Mouse (Mus musculus) lung, embryonic 14.5 days (tissue): Measurements from ENCODE around the gene Wdr19. TPM values are rescaled to one million over a fixed set of nuclear protein-coding genes. Genes with fewer than 3 reads are reported as not detected.

Experiments
- ATAC-seq: fragments of 200-750 bp; cut with Nextera tagmentation; 2 replicates; pipeline ENCODE4 v1.8.0; 2017; ENCODE audit warnings: mild to moderate bottlenecking, moderate TSS enrichment, moderate library complexity; ENCODE audit not compliant: insufficient read depth
- DNase-seq: peaks from one replicate; pipeline ENCODE4 v3.0.0-alpha.2; 2015
- H3K27ac ChIP-seq: fragments of 300-500 bp; sonication (generic); 2 replicates; pipeline ENCODE4 v1.5.1; 2014; ENCODE audit warnings: low read depth, mild to moderate bottlenecking, moderate library complexity
- H3K27me3 ChIP-seq: fragments of 300-500 bp; sonication (generic); 2 replicates; pipeline ENCODE4 v1.6.1; 2014; ENCODE audit warnings: low read length, control low read depth; ENCODE audit not compliant: insufficient read depth
- H3K36me3 ChIP-seq: fragments of 300-500 bp; sonication (generic); 2 replicates; pipeline ENCODE4 v1.6.1; 2014; ENCODE audit warnings: control low read depth; ENCODE audit not compliant: insufficient read depth
- H3K4me1 ChIP-seq: fragments of 300-500 bp; sonication (generic); 2 replicates; pipeline ENCODE4 v1.6.1; 2014; ENCODE audit warnings: antibody characterized with exemption, control low read depth; ENCODE audit not compliant: insufficient read depth
- H3K4me2 ChIP-seq: fragments of 300-500 bp; sonication (generic); 2 replicates; pipeline ENCODE4 v1.6.1; 2014; ENCODE audit warnings: mild to moderate bottlenecking
- H3K4me3 ChIP-seq: fragments of 300-500 bp; sonication (generic); 2 replicates; pipeline ENCODE4 v1.5.1; 2014; ENCODE audit warnings: low read depth, low read length
- H3K9ac ChIP-seq: fragments of 300-500 bp; sonication (generic); 2 replicates; pipeline ENCODE4 v1.6.1; 2014
- H3K9me3 ChIP-seq: fragments of 300-500 bp; sonication (generic); 2 replicates; pipeline ENCODE4 v1.6.1; 2016; ENCODE audit warnings: low read depth, low read length, control low read depth
- CTCF ChIP-seq: IDR thresholded peaks from 2 replicates; pipeline ENCODE4 v1.5.1; 2016; ENCODE audit warnings: antibody characterized with exemption, low read depth
- WGBS: fragments of 180-500 bp; shearing (Covaris S2); extraction: QIAGEN DNeasy Blood & Tissue Kit; methylation state at CpG from one replicate; pipeline ENCODE4 v1.1.7; 2014; 5-methylcytosine and 5-hydroxymethylcytosine counted together
- polyA plus RNA-seq: library from polyadenylated mRNA; unstranded; fragments of >200 nt; fragmentation: Nextera tagmentation; extraction: Ambion mirVana; gene quantifications from 2 replicates; pipeline ENCODE4 v1.2.1, GENCODE M21; 2014

Gene Wdr19
- 10.8 and 12.9 TPM in 2 replicates for polyA plus RNA-seq

DNA sequence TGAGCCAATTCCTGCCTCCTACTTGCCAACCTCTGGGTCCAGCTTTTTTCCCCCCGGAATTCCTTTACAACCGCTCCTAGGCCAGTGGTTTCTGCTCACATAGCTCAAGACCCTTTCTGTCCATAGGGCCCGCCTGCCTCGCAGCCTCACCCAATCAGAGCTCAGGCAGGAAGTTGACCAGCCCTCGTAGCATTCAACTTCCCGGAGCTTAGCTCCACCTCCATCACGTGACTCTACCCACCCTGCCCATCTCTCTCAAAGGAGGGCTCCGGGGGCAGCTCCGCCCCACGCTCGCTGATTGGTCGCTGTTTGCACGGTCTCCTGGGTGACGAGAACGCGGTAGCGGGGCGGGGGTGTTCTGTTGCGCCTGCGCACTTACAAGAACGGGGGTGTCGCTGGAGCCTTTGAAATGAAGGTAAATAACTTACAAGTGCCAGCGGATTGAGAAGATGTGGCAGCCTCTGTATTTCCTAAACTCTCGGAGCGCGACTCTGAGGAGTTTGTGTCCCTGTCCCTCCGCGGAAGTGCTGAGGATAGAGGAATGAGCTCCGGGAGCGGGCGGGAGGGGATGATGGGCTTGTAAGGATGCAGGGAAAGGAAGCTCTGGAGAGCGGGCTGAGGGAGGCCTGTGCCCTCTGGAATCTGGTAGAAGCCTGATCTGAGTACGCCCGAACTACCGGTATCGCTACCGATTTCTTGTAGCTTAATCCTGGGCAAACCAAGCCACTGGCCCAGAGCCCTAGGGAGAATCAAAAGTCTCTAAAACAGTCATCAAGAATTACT, at the start of gene Wdr19:
Gene Wdr19, plus strand, starts transcription at position 351 of the 783 bp plus-strand sequence.
- no peaks in the 10 kb centered on the region for H3K4me1 ChIP-seq
- H3K36me3 ChIP-seq: no peaks in the 10 kb centered on the region
- H3K4me3 ChIP-seq: peak within 1 kb of the TSS; percentile 58
- no peak for TF ChIP-seq CTCF
- peak; percentile 100 for ATAC-seq
- no peaks in the 10 kb centered on the region for H3K9me3 ChIP-seq
- WGBS: under 1% methylated on average over 37 of the region's 37 CpGs
- peak; percentile 99 for DNase-seq
- peak within 1 kb of the TSS; percentile 58 for H3K9ac ChIP-seq
- peak within 1 kb of the TSS; percentile 52 for H3K27ac ChIP-seq
- H3K27me3 ChIP-seq: no peaks in the 10 kb centered on the region
- H3K4me2 ChIP-seq: peak within 1 kb of the TSS; percentile 79

DNA sequence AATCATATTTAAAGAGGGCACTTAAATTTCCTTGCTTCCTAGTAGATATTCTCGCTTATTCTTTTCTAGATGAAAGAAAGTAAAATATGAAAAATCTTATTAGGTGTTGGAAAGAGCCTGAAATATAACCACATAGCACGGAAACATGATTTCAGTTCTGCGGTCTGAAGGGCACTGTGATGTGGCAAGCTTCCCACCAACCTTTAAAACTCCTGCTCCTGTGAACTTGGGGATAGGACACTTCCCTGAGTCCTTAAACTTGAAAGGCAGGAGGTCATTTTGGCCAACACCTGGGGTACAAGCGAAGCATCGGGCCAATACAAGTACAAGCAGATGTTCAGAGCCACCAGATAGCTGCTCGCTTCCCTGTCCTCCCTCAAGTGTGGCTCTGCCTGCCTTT, 49.8 kb upstream of the Wdr19 start:
- no peaks in the 10 kb centered on the region for H3K27me3 ChIP-seq
- no peak overlapping the region for H3K27ac ChIP-seq
- H3K9me3 ChIP-seq: no peaks in the 10 kb centered on the region
- no peak for TF ChIP-seq CTCF
- H3K4me1 ChIP-seq: no peaks in the 10 kb centered on the region
- no peak overlapping the region for H3K9ac ChIP-seq
- H3K36me3 ChIP-seq: peaks cover 26% of the 10 kb centered on the region
- ATAC-seq: no peak
- H3K4me2 ChIP-seq: no peak overlapping the region
- H3K4me3 ChIP-seq: no peak overlapping the region
- WGBS: 85% methylated on average over 6 of the region's 6 CpGs
- no peak for DNase-seq

DNA sequence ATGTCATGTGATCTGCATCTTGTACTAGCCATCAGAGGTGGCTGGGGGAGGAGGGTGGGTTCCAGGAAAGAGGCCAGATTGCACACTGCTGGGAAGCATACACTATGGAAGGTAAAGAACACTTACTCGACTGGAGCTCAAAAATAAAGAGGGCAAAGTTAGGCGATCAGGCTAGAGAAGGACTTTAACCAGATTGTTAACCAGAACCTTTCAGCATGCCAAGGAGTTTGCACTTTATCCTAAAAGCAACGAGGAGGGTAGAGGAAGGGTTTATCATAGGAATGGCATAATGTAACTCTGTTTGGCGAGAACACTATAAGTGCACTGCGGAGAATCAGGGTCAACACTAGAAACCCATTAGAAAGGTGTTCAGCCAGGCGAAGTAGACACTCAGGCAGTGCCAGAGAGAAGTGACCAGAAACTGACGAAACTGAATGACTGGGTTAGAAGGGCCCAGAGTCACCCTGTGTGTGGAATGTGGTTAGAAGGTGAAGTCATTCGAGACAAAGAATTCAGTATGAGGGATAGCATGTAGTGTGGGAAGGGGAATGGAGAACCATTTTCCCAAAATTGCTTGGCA, 49.0 kb upstream of the Wdr19 start:
- 64% methylated on average over 8 of the region's 8 CpGs for WGBS
- no peaks in the 10 kb centered on the region for H3K4me1 ChIP-seq
- no peak overlapping the region for H3K9ac ChIP-seq
- H3K27me3 ChIP-seq: no peaks in the 10 kb centered on the region
- no peak for TF ChIP-seq CTCF
- ATAC-seq (peak; percentile 63; the same call in 1 of the 2 replicates), DNase-seq (peak; percentile 30)
- H3K9me3 ChIP-seq: no peaks in the 10 kb centered on the region
- H3K4me3 ChIP-seq: no peak overlapping the region
- no peak overlapping the region for H3K4me2 ChIP-seq
- no peak overlapping the region for H3K27ac ChIP-seq
- H3K36me3 ChIP-seq: peaks cover 21% of the 10 kb centered on the region

DNA sequence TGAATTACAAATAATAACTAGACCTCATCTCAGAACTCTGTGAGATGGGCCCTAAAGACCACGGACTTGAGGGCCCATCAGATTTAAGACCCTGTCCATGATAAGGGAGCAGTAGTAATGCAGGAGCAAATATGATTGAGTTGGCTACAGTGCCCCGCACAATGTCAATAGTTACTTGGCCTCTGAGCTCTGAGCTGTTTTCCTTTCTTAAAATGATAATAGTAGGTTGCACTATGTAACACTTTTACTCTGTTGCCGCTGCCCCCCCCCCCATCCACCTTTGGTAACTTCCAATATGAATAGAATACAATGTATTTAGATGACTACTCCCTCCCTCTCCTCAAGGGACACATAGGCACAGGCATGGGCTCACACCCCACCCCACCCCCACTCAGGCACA, 48.2 kb upstream of the Wdr19 start:
- WGBS: 82% methylated on average over 3 of the region's 3 CpGs
- no peaks in the 10 kb centered on the region for H3K9me3 ChIP-seq
- H3K27me3 ChIP-seq: no peaks in the 10 kb centered on the region
- H3K4me1 ChIP-seq: no peaks in the 10 kb centered on the region
- H3K36me3 ChIP-seq: peaks cover 21% of the 10 kb centered on the region
- DNase-seq: no peak
- H3K9ac ChIP-seq: no peak overlapping the region
- no peak for TF ChIP-seq CTCF
- H3K27ac ChIP-seq: no peak overlapping the region
- no peak for ATAC-seq
- no peak overlapping the region for H3K4me3 ChIP-seq
- no peak overlapping the region for H3K4me2 ChIP-seq

DNA sequence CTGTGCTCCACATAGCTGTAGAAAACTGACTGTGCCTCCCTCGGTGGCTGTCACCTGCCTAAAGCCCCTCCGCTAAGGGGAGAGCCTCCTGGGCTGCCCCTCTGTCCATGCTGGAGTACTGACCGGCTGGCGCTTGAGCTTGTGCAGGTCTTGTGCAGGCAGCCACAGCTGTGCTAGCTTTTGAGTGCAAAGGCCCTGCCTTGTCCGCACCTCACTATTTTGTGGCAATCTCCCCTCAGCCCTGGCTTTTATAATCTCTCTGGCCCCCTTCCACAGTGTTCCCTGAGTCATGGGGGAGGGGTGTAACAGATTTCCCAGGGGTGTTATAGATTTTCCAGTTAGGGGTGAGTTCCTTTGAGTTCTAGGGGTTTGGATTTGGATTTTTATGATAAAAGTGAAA, 47.7 kb upstream of the Wdr19 start:
- H3K27me3 ChIP-seq: no peaks in the 10 kb centered on the region
- no peaks in the 10 kb centered on the region for H3K4me1 ChIP-seq
- no peak for TF ChIP-seq CTCF
- H3K9me3 ChIP-seq: no peaks in the 10 kb centered on the region
- no peak overlapping the region for H3K27ac ChIP-seq
- ATAC-seq (no peak), DNase-seq (no peak)
- WGBS: 78% methylated on average over 5 of the region's 5 CpGs
- no peak overlapping the region for H3K4me3 ChIP-seq
- H3K4me2 ChIP-seq: no peak overlapping the region
- peaks cover 21% of the 10 kb centered on the region for H3K36me3 ChIP-seq
- H3K9ac ChIP-seq: no peak overlapping the region

- H3K4me1 ChIP-seq: no peaks in the 10 kb centered on the region
- H3K27me3 ChIP-seq: no peaks in the 10 kb centered on the region
- H3K9ac ChIP-seq: no peak overlapping the region
- peaks cover 7% of the 10 kb centered on the region for H3K36me3 ChIP-seq
- no peak overlapping the region for H3K27ac ChIP-seq
- ATAC-seq: no peak
- 75% methylated on average over 6 of the region's 6 CpGs for WGBS
- no peak for DNase-seq
- H3K9me3 ChIP-seq: no peaks in the 10 kb centered on the region
- TF ChIP-seq CTCF: no peak
- no peak overlapping the region for H3K4me2 ChIP-seq
- H3K4me3 ChIP-seq: no peak overlapping the region
Observed at GRCm38 (mm10) chr5:65154287-65154686, 45.2 kb upstream of the Wdr19 start.

DNA sequence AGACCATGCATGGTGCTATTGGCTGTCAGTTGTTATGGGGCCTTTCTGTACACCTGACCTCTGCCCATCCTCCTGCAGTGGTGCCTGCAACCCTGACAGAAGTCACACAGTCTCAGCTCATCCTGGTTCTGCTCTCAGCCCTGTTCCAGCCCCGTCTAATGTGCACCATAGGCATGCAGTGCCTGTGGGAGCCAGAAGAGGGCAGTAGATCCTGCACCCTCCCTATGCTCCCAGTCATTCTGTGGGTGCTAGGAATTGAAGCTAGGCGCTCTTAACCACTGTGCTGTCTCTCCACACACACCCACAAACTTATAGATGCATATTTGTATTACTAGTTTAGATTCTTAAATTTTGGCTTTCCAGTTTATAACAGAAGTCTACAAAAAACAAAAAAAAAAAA, 42.6 kb upstream of the Wdr19 start:
- no peak overlapping the region for H3K27ac ChIP-seq
- ATAC-seq: no peak
- H3K9ac ChIP-seq: no peak overlapping the region
- no peak overlapping the region for H3K4me3 ChIP-seq
- no peak overlapping the region for H3K4me2 ChIP-seq
- peaks cover 8% of the 10 kb centered on the region for H3K36me3 ChIP-seq
- no peaks in the 10 kb centered on the region for H3K4me1 ChIP-seq
- peak; percentile 28 for DNase-seq
- H3K9me3 ChIP-seq: no peaks in the 10 kb centered on the region
- WGBS: 77% methylated on average over 2 of the region's 2 CpGs
- H3K27me3 ChIP-seq: no peaks in the 10 kb centered on the region
- peak; percentile 76 for TF ChIP-seq CTCF
